Mouse (Mus musculus) spleen, adult 12 weeks (tissue): ENCODE measurements around the gene Ptgr1.

Experiments used
- DNase-seq: peaks from one replicate; pipeline ENCODE4 v3.0.0; 2022; ENCODE audit warnings: low spot score

Ptgr1 gene

DNA sequence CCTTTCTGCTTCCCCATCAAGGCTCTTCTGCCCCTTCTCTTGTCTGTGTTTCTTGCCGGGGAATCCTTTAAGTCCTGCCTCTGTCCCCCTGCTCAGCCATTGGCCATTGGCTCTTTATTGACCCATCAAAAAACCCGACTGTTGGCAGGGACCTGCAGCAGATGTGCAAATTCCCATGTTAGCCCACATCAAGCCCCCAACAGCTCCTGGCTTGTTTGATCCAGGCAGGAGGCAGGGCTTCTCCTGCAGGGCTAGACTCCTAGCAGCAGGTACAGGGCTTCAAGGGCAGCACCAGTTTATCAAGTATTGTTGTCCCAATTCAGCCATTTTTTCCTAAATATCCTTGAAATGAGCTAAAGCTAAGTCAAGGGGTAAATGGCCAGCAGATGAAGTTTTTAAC is 60.8 kb downstream of the Ptgr1 start:
- no peak for DNase-seq

DNA sequence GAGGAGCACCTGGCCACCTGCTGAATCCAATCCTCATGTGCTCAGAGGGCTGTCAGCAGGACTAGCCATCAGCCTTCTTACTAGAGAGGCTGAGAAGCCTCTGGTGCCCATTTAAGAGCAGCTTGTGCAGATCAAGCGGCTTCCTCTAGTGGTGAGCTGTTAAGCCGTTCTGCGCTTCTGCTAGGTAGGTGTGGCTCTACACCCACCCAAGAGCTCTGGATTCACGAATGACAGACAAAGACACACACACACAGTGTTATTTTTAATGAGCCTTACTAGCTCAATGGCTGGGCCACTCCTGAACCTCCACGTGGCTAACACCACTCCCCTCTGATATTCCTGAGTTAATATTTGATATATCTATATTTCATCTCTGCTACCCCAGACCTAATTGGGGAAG is 61.3 kb downstream of the Ptgr1 start:
- no peak for DNase-seq

DNA sequence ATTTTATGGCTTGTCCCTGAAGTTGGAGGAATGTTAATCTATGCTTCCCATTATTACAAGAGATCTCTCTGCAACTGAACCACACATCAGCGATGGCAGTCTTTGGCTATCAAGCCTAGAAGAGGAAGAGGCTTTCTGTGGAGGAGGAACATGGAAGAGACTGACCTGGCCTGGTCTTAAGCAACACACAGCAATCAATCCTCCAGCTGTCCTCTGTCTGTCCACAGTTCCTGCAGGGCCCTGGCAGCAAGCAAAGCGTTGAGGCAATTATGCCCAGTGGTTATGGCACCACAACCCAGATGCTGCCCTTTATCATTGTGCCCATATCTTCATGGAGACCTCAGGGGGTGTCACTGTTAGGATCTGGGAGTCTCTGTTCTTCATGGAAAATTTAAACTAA is 63.0 kb downstream of the Ptgr1 start:
- no peak for DNase-seq
